Mouse (Mus musculus) bone marrow macrophage, adult 2 months (primary cell): ENCODE measurements around the gene Rbm7.

ENCODE experiments used
- CTCF ChIP-seq: IDR thresholded peaks from 2 replicates; pipeline ENCODE4 v1.5.1; 2012; ENCODE audit warnings: low read depth, mild to moderate bottlenecking, low read length, moderate library complexity
- POLR2A ChIP-seq: IDR thresholded peaks from 2 replicates; pipeline ENCODE4 v1.6.1; 2012; ENCODE audit warnings: mild to moderate bottlenecking, low read depth, low read length, borderline replicate concordance

GRCm38 (mm10) chr9:48494817-48495547 lies at the start of gene Rbm7, which contains the start of gene Gm5617:
- TF ChIP-seq POLR2A (no peak; the same call in 1 of the 2 replicates), CTCF (no peak)
